Mouse (Mus musculus) liver (tissue): ENCODE results near the gene Edem1.
A peak's percentile ranks its signal among the peaks of the same experiment; 100 is the strongest.

Source experiments
- DNase-seq: peaks from one replicate; pipeline ENCODE4 v3.0.0-alpha.2; 2020; ENCODE audit warnings: mixed read lengths

Edem1 gene

DNA sequence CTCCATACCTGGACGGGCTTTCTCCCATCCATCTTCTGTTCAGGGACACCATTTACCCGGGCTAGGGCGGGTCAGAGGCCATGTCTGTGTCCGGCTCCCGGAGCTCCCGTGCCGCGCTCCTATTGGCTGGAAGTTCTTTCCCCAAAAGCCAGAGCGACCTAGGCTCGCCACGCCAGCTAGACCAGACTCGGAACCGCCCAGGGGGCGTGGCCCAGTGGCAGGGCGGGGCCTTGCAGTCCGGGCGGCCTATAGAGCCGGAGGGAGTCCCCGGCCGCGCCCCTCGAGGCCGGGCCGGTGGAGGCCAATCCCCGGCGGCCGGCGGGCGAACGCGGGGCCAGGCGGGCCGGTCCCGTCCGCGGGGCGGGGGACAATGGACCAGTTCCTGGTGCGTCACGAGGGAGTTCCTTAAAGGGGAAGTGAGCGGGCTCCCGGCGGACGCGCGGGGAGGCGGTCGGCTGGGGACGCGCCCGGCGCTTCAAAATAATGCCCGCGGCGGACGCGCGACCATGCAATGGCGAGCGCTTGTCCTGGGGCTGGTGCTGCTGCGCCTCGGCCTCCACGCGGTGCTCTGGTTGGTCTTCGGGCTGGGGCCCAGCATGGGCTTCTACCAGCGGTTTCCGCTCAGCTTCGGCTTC lies at the start of gene Edem1:
Gene Edem1 (plus strand): TSS at position 408 of the 635 bp plus-strand sequence.
- DNase-seq, result peak; percentile 99

DNA sequence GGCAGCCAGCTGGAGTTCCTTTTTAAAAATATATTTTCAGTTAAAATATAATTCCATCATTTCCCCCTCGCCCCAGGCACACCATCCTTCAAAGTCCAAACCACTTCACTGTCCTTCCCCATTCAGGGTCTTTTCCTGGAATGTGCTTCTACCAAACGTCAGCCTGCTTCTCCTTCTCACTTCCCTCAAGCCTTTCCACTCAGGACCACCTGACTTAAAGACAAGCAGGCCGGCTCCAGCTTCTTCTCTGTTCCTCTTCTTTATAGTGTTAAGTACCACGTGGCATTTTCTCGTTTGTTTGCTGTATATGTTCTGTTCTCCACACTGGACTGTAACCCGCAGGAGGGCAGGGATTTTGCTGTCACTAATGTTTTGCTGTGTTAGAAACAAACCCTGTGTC lies 46.6 kb upstream of the Edem1 start:
- no peak for DNase-seq

DNA sequence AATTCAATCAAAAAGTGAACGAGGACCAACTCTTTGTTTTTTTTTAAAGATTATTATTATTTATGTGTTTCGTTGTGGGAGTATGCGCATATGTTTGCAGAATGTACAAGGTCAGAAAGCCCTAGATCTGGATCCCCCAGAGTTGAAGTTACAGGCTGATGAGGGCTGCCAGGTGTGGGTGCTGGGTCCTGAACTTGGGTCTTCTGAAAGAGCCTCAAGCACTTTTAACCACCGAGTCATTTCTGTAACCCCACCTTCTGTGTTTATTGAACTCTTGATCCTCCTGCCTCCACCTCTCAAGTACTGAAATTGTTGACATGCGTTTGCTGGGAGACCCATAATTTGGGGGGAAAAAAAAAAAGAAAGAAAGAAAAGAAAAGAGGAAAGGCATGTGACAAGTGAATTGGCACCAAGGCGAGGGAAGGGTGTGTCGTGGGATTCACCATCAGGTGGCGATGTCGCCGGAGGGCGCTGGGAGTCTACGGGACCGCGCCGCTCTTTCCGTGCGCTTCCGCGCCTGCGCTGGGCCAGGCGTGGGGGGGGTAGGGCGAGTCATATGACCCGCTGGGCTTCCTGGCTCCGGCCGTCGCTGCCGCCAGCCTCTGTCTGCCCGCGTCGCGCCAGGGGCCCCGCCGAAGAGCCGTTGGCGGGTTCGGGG lies 45.8 kb upstream of the Edem1 start, which contains the start of gene Arl8b:
Gene Arl8b (plus strand): TSS at position 574 of the 658 bp plus-strand sequence.
- peak; percentile 95 for DNase-seq

DNA sequence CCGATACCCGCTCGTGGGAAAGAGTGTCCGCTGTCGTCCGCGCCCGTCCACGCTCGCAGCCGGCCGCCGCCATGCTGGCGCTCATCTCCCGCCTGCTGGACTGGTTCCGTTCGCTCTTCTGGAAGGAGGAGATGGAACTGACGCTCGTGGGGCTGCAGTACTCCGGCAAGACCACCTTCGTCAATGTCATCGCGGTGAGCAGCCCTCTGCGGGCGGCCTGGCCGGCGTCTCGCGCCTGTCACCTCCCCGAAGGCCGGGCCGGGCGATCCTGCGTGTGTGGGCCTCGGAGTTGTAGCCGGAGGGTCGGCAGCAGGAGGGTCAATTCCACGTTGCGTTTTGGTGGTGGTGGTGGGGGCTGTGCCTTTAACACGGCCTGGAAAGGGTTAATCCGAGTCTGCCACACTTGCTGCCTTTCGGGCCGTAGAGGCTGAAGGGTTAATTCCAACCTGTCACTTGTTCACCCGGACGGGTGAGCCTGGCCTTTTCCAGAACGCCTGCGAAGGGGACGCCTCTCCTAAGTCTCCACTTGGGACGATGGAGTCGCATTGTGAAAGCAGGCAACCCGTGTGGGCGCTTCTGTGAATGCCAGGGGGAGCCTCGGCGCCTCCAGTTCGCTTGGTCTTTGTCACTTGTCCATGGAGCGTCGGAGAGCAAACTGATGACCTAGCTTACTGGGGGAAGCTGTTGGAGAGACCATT lies 45.1 kb upstream of the Edem1 start:
- peak; percentile 49 for DNase-seq

DNA sequence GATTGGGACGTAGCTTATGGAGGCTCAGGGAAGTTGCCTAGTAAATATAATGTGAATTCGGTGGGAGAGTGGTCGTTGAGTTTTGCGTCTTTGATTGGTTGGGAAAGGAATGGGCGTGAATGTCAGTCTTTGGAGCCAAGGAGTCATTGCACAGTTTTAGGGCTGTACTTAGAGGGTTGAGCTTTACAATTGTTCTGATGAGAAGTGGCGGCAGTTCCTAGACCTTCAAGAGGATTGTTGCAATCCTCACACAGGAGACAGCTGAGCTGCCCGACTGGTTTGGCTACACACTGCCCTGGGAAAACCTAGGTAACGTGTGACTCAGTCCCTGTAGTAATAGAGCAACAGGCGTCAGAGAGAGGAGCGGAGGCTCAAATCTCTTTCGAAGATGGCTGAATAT lies 44.4 kb upstream of the Edem1 start:
- DNase-seq, result no peak

DNA sequence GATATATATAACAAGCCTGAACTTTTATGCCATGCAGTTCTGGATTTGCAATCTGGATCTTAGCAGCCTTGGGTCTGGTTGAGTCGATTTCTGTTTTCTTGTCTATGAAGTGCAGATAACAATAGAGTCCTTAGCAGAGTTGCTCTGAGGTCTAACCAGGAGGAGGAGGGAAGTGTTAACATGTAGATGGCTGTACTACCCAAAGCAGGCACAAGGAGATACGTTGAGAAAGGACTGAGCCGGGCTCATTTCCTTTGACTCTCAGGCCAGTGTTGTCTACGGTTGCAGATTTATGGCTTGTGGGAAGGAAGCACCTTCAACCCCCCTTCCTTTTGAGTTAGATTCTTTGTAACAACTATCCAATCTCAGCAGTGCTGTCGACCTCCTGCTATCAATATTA lies 43.6 kb upstream of the Edem1 start:
- no peak for DNase-seq

DNA sequence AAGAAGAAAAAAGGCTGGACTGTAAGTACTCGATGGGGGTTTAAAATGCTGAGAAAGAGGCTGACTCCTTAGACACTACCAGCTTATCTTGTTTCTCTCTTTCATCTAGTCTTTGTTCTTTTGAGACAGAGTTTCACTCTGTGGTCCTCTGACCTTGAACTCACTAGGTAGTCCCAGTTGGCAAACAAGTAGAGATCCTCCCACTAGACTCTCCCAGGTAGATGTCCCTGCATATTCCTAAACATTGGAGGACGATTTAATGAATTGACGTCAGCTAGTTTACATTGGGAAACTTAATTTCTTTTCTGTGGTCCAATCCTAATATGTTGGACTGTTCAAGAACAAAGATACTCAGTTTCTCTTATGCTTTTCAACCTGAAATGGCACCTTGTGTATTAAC lies 42.9 kb upstream of the Edem1 start:
- DNase-seq, result no peak

DNA sequence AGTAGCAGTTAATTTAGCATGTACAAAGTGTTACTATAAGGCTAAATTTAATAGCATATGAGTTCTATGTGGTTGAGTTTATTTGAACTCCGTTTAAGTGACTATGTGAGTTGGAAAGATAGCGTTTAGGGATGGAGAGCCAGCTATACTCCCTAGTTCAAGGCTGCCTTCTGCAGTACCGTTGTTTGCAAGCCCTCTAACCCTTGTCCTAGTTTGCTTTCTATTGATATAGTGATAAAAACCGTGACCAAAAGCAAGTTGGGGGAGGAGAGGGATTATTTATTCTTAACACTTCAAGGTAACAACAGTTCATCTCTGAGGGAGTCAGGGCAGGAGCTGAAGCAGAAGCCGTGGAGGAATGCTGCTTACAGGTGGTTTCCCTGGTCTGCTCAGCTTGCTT lies 36.9 kb upstream of the Edem1 start:
- DNase-seq, result no peak

DNA sequence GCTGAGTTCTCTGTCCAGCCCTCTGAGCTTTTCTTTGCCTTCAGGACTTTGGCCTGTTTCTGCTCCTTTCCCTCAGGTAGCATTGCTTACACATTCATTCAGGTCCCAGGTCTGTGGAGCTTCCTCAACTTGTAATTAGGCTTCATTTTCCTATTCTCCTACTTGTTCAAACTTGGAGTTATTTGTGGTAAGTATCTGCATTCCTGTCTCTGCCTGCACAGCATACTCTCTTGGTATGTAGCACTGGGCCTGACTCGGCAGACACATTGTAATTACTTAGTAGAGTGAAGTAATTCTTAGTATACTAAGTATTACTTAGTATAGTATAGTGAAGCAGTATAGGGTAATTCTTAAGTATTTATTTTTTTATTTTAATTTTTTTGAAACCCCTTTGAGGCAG lies 32.5 kb upstream of the Edem1 start:
- no peak for DNase-seq

DNA sequence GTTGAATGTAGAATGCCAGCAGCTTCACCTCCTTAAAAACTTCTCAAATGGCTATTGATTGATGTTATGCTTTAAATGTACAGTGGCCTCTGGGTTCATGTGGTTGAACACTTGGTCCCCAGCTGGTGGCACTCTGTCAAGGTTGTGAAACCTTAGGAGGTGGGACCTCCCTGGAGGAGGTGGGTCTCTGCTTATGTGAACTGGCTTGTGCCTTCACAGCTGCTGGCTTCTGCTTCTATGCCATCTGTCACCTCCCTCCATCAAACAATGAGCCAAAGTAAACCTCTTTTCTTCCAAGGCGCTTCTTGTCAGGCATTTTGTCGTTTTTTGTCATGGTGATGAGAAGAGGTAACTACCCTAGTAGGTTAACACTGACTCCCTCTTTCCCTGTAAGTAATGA lies 31.7 kb upstream of the Edem1 start:
- DNase-seq, result no peak

DNA sequence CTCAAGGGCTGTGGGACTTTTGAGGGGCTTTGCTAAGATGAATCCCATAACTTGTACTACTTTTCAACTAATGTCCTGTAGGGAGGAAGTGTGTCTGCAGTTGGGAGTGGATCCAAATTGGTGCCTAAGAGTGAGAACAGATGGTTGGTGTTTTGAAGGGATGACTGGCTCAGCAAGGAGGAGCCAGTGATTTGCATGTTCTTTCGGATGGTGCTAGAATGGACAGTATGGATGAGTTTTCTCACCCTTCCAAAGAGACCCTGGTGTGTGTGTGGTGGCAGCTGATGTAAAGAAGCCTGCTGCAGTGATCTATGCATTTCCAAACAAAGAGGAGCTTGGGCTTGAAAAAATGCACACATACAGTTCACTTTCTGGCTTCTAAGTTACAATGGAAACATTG lies 23.2 kb upstream of the Edem1 start:
- no peak for DNase-seq

DNA sequence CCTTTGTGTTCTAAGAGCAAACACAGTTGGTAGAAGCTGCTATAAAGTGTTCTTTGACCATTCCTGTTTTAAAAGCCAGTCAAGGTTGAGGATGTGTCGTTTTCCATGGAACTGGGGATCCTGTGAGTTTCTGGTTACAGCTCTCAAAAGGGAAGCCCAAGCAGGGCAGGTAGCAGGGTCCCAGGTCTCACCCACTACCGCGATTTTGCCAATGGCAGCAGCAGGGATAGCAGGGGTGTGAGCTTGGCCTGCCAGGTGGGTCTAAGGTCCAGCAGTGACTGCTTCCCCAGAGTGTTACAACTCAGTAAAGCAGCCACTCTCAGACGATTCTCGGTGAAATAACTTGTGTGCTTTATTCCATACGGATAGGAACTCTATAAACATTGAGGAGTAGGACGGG lies 22.6 kb upstream of the Edem1 start:
- DNase-seq, result no peak

DNA sequence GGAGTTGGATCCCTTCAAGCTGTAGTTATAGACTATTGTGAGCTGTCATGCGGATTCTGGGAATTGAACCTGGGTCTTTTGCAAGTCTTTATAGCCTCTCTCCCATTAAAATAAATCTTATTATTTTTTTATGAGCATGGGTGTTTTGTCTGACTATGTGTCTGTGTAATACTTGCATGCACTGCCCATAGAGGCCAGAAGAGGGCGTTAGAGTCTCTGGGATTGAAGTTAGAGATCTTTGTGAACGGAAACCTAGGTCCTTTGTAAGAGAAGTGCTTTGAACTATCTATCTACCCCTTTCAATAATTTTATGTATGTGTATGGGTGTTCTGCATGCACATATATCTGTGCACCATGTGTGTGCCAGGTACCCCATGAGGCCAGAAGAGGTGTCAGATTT lies 21.0 kb upstream of the Edem1 start:
- DNase-seq, result no peak

DNA sequence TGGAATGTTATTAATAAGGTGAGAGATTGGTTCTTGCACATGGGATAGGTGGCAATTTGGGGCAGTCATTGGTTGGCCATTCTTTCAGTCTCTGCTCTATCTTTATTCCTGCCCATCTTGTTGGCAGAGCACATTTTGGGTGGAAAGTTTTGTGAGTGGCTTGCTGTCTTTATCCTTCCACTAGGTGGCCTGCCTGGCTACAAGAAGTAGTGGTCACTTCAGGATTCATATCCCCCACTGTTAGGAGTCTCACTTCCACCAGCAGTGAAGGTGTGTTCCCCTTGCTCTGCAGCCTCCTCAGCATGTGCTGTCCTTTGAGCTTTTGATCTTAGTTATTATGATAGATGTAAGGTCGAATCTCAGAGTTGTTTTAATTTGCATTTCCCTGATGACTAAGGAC lies 19.7 kb upstream of the Edem1 start:
- DNase-seq, result no peak

DNA sequence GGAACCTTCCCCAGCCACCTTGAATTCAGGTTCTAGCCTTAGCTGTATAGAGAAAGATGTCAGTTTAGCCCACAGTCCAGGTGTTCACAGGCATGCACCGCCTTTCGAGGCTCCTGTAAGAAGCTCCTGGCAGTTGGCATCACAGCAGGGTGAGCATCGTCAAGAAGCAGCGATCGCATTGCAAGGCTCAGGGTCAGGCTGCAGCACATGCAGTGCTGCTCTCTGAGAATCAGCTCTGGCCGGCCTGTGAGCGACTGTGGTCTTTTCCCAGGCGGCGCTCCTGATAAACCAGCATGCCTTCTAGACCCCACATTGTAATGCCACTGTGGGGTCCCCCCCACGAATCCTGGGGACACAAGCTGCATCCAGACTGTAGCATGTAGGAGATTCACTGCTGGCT lies 18.2 kb upstream of the Edem1 start:
- no peak for DNase-seq

DNA sequence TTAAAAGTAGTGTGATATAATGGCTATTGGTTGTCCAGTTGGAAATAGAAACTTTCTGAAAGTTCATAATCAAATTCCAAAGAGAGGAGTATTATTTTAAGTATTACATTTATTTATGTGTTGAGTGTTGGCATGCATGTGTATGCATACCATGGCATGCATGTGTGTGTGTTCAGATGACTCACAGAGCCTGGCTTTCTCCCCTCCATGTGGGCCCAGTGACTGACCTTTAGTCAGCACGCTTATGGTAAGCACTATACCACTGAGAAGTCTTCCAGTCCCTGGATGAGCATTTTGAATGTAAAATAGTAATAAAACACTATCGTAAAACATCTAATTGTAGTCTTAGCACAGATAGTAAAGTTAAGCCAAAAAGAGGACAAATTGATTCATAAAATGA lies 16.3 kb upstream of the Edem1 start:
- no peak for DNase-seq

DNA sequence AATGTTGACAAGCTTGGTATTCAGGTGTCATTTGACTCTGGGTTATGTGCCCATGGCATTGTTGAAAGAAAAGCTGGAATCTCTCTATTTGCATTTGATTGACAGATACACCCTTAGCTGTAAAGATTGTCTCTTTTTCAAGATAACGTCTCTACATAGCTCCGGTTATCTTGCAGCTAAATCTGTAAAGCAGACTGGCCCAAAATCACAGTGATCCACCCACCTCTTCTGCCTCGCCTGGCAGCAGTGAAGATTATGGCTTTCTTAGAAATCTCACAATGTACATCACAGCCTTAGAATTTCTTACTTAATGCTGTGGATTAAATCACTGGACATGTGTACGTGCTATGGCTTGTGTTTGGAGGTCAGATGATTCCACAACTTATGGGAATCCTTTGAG lies 10.9 kb upstream of the Edem1 start:
- no peak for DNase-seq

DNA sequence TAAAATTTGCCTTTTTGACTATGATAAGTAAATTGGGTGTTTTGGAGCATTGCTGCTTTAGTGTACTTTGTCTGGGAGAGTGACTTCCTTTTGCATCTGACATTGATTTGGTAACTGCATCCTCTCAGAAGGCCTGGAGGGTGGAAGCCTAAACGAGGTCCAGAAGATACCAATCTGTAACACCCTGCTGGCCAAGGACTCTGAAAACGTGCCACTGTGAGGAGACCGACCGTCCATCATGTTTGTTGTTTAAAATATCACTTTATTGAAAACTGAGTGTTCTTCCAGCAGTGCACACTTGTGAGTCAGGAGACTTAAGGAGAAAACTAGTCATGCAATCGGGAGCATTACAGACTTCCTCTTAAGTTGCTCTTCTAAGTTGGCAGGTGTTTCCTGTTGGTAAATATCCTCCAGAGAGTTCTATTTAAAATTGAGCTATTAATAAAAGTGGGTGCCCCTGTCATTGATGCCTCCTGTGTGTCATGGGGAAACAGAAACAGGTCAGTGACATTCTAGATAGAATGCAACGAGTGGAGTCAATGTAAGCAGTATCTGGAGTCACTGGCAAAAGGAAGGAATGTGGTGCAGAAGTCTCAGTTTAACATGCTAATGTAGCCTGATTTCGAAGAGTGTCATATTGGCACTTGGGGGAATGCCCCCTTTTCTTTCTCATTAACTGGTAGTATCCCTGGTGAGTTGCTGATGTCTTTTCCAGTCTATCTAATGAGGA lies 3.5 kb upstream of the Edem1 start:
- no peak for DNase-seq

DNA sequence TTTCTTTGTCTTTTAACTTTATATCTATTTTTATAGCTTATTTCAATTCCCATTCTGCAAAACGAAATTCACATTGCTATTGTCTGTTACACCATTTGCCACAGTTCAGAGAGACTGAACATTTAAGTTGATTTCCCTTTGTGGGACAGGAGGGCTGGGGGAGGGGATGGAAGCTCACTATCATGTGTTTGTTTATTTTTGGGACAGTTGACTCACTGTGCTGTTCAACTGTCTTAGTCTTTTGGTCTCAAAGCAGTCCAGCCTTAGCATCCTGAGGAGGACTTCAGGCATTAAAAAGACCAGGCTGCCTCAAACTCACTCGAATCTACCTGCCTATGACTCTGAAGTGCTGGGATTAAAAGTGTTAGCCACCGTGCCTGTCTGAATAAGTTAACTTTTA lies 2.4 kb upstream of the Edem1 start:
- DNase-seq, result no peak

DNA sequence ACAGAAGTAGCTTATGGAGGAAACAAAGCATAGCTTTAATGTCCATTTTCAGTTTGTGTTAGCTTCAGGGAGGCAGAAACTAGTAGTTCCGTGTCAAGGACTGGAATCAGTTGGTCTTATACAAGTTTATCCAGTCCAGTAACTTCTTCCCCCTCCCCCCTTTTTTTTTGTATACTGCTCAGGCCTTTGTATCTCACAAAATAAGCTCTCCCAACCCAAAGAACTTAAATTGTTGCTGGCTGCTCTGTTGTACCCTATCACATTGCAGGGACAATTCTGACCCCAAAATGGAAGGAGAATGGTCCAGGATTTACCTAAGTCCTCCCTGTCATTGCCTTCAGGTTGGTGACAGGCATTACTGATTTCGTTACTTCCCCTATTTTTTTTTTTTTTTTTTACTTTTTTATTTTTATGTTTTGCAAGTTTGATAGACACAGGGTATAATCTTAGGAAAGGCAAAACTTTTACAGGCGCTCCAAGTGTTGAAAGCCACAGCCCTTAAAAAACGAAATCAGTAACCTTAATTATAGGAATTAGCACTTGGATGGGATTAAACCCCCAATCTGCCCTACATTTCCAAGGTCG lies 1.0 kb upstream of the Edem1 start:
- no peak for DNase-seq

DNA sequence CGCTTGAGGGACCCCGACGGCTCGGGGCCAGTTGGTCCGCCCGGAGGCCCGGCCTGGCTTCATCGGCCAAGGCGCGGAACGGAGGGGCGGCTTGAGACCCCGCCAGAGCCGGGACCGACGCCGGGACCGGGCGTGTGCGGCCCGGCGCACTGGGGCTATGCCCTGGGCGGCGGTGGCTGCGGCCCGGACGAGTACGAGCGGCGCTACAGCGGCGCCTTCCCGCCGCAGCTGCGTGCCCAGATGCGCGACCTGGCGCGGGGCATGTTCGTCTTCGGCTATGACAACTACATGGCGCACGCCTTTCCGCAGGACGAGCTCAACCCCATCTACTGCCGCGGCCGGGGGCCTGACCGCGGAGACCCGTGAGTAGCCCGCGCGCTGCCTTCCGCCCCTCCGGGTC lies 431 bp downstream of the Edem1 start:
- DNase-seq, result peak; percentile 38

DNA sequence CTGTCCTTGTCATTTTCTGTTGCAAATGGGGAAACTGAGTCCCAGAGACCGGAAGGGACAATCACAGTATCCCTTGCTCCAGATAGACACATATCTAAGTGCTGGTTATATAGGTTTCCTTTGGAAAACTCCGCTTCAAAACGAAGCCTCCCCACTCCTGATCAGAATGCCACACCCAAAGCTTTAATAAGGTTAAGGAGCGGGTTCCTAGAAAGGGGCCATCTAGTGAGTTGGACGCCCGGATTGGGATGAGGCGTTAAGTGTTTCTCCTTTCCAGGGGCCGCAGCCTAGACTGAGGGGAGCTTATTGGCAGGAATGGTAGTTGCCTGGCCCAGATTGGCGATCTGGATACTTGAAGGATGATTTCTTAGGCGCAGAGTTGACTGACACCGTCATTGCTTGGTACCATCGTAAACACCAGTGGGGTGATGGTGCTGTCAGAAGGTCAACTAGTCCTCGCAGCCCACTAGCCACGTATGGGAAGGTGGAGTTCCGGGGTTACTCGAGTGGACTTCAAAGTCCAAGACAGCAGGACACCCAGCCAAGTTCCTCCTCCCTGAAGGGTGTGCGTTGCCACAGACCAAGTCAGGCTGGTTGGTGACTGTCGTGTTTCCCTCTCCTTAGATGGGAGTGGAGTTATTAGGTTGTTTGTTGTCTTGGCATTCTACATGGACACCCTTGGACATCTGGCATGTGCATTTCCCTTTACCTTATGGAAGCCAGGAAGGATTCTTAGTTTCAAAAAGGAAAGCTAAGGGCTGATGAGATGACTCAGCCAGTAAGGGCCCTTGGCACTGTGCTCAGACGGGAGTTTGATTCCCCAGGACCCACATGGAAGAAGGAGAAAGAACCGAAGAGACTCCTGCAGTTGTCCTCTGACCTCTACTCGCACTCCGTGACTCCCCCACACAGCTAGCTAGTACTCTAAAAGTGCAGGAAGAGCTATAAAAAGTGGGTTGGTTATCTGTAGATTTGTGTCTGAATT lies 1.2 kb downstream of the Edem1 start:
- no peak for DNase-seq
